Mouse (Mus musculus): ENCODE measurements at regions not wholly inside any gene's neighbourhood (a gene's known extent, or its start where the extent isn't known, plus 50 kb on each side); places are given as distances from the start of the nearest gene placed in this dataset.
A peak's percentile ranks its signal among the peaks of the same experiment; 100 is the strongest.

- no peak for DNase-seq (ENCODE audit: low spot score in 2 of 2)
Measured at GRCm38 (mm10) chr5:59669153-59669552, 1951.4 kb downstream of the Pcdh7 start.

- DNase-seq (ENCODE audit: low spot score in 2 of 2), result no peak
Measured at GRCm38 (mm10) chr5:59700009-59700408, 1982.2 kb downstream of the Pcdh7 start.

- DNase-seq (ENCODE audit: low spot score in 2 of 2), result no peak
Measured at GRCm38 (mm10) chr5:59715457-59715856, 1997.7 kb downstream of the Pcdh7 start.

DNA sequence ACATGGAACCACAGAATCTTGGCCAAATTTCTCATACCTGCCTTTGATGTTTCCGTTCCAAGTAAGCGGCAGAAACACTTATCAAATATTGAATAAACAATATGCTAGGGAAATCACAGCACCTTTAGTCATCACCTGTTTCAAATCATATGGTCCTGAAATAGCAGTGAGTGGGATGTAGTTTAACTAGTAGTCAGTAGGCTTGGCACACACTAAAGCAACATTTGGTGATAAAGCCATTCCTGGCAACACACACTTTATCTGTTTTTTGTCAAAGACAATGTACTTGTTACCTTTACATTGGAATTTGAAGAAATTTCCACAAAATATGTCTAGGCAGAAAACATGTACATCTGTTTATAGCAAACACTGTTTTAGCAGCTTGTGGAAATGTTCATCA lies 2038.5 kb downstream of the Pcdh7 start:
- DNase-seq (ENCODE audit: low spot score in 2 of 2), result no peak

DNA sequence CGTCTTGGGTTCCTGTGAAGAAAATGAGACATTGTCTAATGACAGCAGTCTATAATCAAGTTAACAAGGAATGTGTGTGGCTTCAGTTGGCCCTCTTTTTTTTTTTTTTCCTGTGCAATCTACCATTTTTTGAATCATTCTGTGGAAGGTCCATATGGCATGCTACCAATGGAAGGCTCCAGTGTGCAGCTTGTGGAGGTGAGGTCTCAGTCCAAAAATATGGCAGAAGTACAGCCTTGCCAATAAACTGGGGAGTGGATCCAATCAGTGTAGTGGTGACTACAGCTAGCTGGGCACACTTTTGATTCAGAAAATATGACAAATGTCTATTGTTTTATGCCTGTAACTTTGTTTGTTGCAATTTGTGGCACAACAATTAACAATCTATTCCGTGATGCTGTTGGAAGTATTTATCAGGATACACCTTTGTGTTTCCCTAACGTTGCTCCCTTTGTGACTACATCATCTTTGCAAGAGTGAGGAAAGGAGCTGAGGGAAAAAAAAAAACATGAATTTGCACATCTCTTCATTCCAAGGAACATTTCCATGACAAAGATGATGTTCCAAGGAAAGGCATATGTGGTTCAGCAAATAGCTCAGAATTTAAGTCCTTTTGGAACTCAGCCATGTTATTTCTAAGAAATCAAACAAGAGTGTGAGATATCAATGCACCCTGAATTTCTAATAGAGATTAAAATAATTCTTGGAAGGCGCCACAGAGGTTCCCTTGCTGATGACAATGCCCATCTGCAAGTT lies 2039.1 kb downstream of the Pcdh7 start:
- peak in 1 of 2 experiments; percentile 6 for DNase-seq (ENCODE audit: low spot score in 2 of 2)
